Mouse (Mus musculus) lung, postnatal 0 days (tissue): ENCODE results near the gene Coro2b.

Experiments used
- CTCF ChIP-seq: IDR thresholded peaks from 2 replicates; pipeline ENCODE4 v1.5.1; 2016; ENCODE audit warnings: antibody characterized with exemption, mild to moderate bottlenecking
- EP300 ChIP-seq: IDR thresholded peaks from 2 replicates; pipeline ENCODE4 v1.6.1; 2016; ENCODE audit warnings: antibody characterized with exemption, mild to moderate bottlenecking, control low read depth

DNA sequence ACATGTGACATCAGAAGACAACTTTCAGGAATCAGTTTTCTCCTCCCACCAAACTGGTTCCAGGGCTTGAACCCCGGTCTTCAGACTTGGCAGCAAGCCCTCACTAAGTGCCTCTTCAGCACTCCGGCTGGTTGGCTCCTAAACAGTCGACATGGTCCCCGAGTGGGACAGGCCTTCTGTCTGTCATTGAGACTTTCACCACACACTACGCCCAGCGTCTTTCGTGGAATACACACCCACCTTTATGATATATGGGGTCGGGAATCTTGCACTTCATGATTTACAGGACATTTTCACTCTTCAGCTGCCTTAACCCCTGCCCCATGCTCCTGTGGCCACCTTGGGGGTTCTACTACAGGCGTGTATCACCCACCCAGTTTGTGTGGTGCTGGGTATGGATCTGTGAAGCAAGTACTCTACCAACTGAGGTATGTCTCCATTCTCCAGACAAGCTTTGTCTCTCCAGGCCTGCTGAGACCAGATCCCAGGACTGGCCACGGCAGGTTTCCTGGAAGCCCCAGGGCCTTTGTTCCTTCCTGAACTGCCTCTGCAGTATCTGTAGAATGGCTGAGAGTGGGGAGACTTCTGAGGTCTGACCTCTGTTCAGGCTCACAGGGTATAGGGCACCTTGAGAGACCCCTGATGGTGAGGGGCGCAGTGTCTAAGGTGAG lies 70.0 kb downstream of the Coro2b start:
- TF ChIP-seq CTCF = no peak
- no peak for TF ChIP-seq EP300
